Mouse (Mus musculus): Measurements from ENCODE around the gene Ehd4.

GRCm38 (mm10) chr2:120178936-120179335 is 24.5 kb upstream of the Ehd4 start:
- TF ChIP-seq GATA1 (IDR thresholded peaks at IDR 0.05; ENCODE audit: borderline replicate concordance, low read length) = no peak
- no peak for TF ChIP-seq FLI1 (IDR thresholded peaks at IDR 0.05; ENCODE audit: low read length)

Measured in megakaryocyte, embryonic 14.5 days (primary cell).